Mouse (Mus musculus) heart, postnatal 25 days (tissue): ENCODE measurements around the gene Anxa6. TPM values are rescaled to one million over a fixed set of nuclear protein-coding genes. Genes with fewer than 3 reads are reported as not detected.

ENCODE experiments used
- DNase-seq: peaks from one replicate; pipeline ENCODE4 v3.0.0; 2022; ENCODE audit warnings: low spot score
- intact Hi-C: fragments of 180-260 bp; cut with DNase I; formaldehyde crosslinking; loops from one replicate; pipeline ENCODE4 v1.15.1; 2025
- total RNA-seq, 2 experiments: library from RNA; stranded (reverse); gene quantifications; 2 replicates each; pipeline ENCODE4 v1.2.3; 2021

Anxa6 gene
- total RNA-seq, 2 experiments from 2014 or later = 240 to 246 TPM

GRCm38 (mm10) chr11:55004970-55005502, 28.2 kb downstream of the Anxa6 start:
- intact Hi-C loops = no loop called here
- DNase-seq = no peak

- no peak for DNase-seq
- intact Hi-C loops = loop anchor here (1.0 to 5.0 kb wide), 3 partner anchors 41 to 159 kb away; no protein-coding TSS in a partner anchor
Measured at GRCm38 (mm10) chr11:54998708-54999107, 34.5 kb downstream of the Anxa6 start.

- intact Hi-C loops = loop anchor here (1.0 to 5.0 kb wide), 3 partner anchors 41 to 159 kb away; no protein-coding TSS in a partner anchor
- peak; percentile 46 for DNase-seq
Measured at GRCm38 (mm10) chr11:54998284-54998683, 35.0 kb downstream of the Anxa6 start.

GRCm38 (mm10) chr11:54996176-54996575, 37.1 kb downstream of the Anxa6 start:
- no peak for DNase-seq
- intact Hi-C loops = loop anchor here (5.0 kb wide), 1 partner anchor 161 kb away; no protein-coding TSS in a partner anchor

- intact Hi-C loops = loop anchor here (10.0 kb wide), 1 partner anchor 285 kb away; no protein-coding TSS in a partner anchor
- DNase-seq = no peak
Measured at GRCm38 (mm10) chr11:54989920-54990319, 43.3 kb downstream of the Anxa6 start.

- intact Hi-C loops = loop anchor here (10.0 kb wide), 1 partner anchor 284 kb away; no protein-coding TSS in a partner anchor
- no peak for DNase-seq
Measured at GRCm38 (mm10) chr11:54988754-54989349, 44.4 kb downstream of the Anxa6 start.

- no peak for DNase-seq
- intact Hi-C loops = loop anchor here (10.0 kb wide), 1 partner anchor 283 kb away; no protein-coding TSS in a partner anchor
Measured at GRCm38 (mm10) chr11:54987974-54988373, 45.3 kb downstream of the Anxa6 start.

GRCm38 (mm10) chr11:54985086-54985485, 48.2 kb downstream of the Anxa6 start:
- intact Hi-C loops = loop anchor here (10.0 kb wide), 1 partner anchor 280 kb away; no protein-coding TSS in a partner anchor
- DNase-seq = no peak

- intact Hi-C loops = loop anchor here (1.0 to 10.0 kb wide), 3 partner anchors 52 to 280 kb away; no protein-coding TSS in a partner anchor
- no peak for DNase-seq
Measured at GRCm38 (mm10) chr11:54984581-54984980, 48.7 kb downstream of the Anxa6 start.

GRCm38 (mm10) chr11:54984085-54984484, 49.2 kb downstream of the Anxa6 start:
- DNase-seq = no peak
- intact Hi-C loops = loop anchor here (1.0 to 10.0 kb wide), 3 partner anchors 52 to 279 kb away; no protein-coding TSS in a partner anchor

- intact Hi-C loops = loop anchor here (10.0 kb wide), 1 partner anchor 278 kb away; no protein-coding TSS in a partner anchor
- DNase-seq = no peak
Measured at GRCm38 (mm10) chr11:54982520-54982919, 50.7 kb downstream of the Anxa6 start.

GRCm38 (mm10) chr11:54981630-54982029, 51.6 kb downstream of the Anxa6 start:
- no peak for DNase-seq
- intact Hi-C loops = loop anchor here (10.0 kb wide), 1 partner anchor 277 kb away; no protein-coding TSS in a partner anchor

GRCm38 (mm10) chr11:54977385-54977937, 55.8 kb downstream of the Anxa6 start:
- intact Hi-C loops = no loop called here
- DNase-seq = no peak

GRCm38 (mm10) chr11:54976351-54976750, 56.9 kb downstream of the Anxa6 start:
- intact Hi-C loops = no loop called here
- no peak for DNase-seq

- DNase-seq = no peak
- intact Hi-C loops = no loop called here
Measured at GRCm38 (mm10) chr11:54975756-54976155, 57.5 kb downstream of the Anxa6 start.

- no peak for DNase-seq
- intact Hi-C loops = no loop called here
Measured at GRCm38 (mm10) chr11:54975340-54975739, 57.9 kb downstream of the Anxa6 start.

GRCm38 (mm10) chr11:54974639-54975038, 58.6 kb downstream of the Anxa6 start:
- intact Hi-C loops = no loop called here
- no peak for DNase-seq

GRCm38 (mm10) chr11:54973481-54974212, 59.6 kb downstream of the Anxa6 start:
- intact Hi-C loops = no loop called here

GRCm38 (mm10) chr11:54972789-54973188, 60.5 kb downstream of the Anxa6 start:
- intact Hi-C loops = no loop called here
- DNase-seq = no peak

More at GRCm38 (mm10) chr11:54973481-54974212, 59.6 kb downstream of the Anxa6 start:
- DNase-seq = peak; percentile 42
